Mouse (Mus musculus) hindbrain, embryonic 16.5 days (tissue): ENCODE measurements at regions not wholly inside any gene's neighbourhood (a gene's known extent, or its start where the extent isn't known, plus 50 kb on each side); places are given as distances from the start of the nearest gene placed in this dataset.

Experiments
- ATAC-seq: fragments of 200-750 bp; cut with Nextera tagmentation; 2 replicates; pipeline ENCODE4 v1.8.0; 2017; ENCODE audit warnings: moderate TSS enrichment, moderate library complexity
- H3K27ac ChIP-seq: fragments of 300-500 bp; sonication (generic); 2 replicates; pipeline ENCODE4 v1.5.1; 2014; ENCODE audit warnings: low read depth, mild to moderate bottlenecking, control low read depth, low read length, moderate library complexity
- H3K27me3 ChIP-seq: fragments of 300-500 bp; sonication (generic); replicated peaks from 2 replicates; pipeline ENCODE4 v1.6.1; 2014; ENCODE audit warnings: low read length; ENCODE audit not compliant: control insufficient read depth, insufficient read depth
- H3K36me3 ChIP-seq: fragments of 300-500 bp; sonication (generic); 2 replicates; pipeline ENCODE4 v1.6.1; 2014; ENCODE audit warnings: mild to moderate bottlenecking, low read length, moderate library complexity, mixed read lengths; ENCODE audit not compliant: control insufficient read depth, insufficient read depth
- H3K4me1 ChIP-seq: fragments of 300-500 bp; sonication (generic); 2 replicates; pipeline ENCODE4 v1.6.1; 2014; ENCODE audit warnings: low read depth, low read length; ENCODE audit not compliant: control insufficient read depth, insufficient read depth
- H3K4me2 ChIP-seq: fragments of 300-500 bp; sonication (generic); 2 replicates; pipeline ENCODE4 v1.6.1; 2014; ENCODE audit warnings: mild to moderate bottlenecking, low read length, control low read depth, moderate library complexity
- H3K4me3 ChIP-seq: fragments of 300-500 bp; sonication (generic); 2 replicates; pipeline ENCODE4 v1.5.1; 2014; ENCODE audit warnings: mild to moderate bottlenecking, low read length, control low read depth, moderate library complexity
- H3K9ac ChIP-seq: fragments of 300-500 bp; sonication (generic); 2 replicates; pipeline ENCODE4 v1.6.1; 2014; ENCODE audit warnings: low read depth, mild to moderate bottlenecking, control low read depth, low read length, moderate library complexity
- H3K9me3 ChIP-seq: fragments of 300-500 bp; sonication (generic); 2 replicates; pipeline ENCODE4 v1.6.1; 2014; ENCODE audit warnings: mild to moderate bottlenecking, low read length, moderate library complexity; ENCODE audit not compliant: control insufficient read depth
- WGBS: fragments of 180-500 bp; shearing (Covaris S2); extraction: QIAGEN DNeasy Blood & Tissue Kit; methylation state at CpG from one replicate; pipeline ENCODE4 v1.1.7; 2014; 5-methylcytosine and 5-hydroxymethylcytosine counted together

GRCm38 (mm10) chr5:100232076-100232475 lies 72.5 kb upstream of the Tmem150c start:
- Histone ChIP-seq H3K9ac (no peak overlapping the region), H3K27ac (no peak overlapping the region), H3K4me3 (no peak overlapping the region), H3K36me3 (no peaks in the 10 kb centered on the region), H3K4me2 (no peak overlapping the region), H3K9me3 (no peaks in the 10 kb centered on the region), H3K27me3 (no peaks in the 10 kb centered on the region), H3K4me1 (no peaks in the 10 kb centered on the region)
- 65% methylated on average over 7 of the region's 7 CpGs for WGBS
- ATAC-seq: no peak

- Histone ChIP-seq H3K36me3 (no peaks in the 10 kb centered on the region), H3K27ac (no peak overlapping the region), H3K4me1 (no peaks in the 10 kb centered on the region), H3K9me3 (no peaks in the 10 kb centered on the region), H3K9ac (no peak overlapping the region), H3K4me3 (no peak overlapping the region), H3K4me2 (no peak overlapping the region), H3K27me3 (no peaks in the 10 kb centered on the region)
- ATAC-seq: peak; percentile 42; the same call in 1 of the 2 replicates
- WGBS: 60% methylated on average over 11 of the region's 11 CpGs
These were observed 72.0 kb upstream of the Tmem150c start for GRCm38 (mm10) chr5:100231574-100231973.

DNA sequence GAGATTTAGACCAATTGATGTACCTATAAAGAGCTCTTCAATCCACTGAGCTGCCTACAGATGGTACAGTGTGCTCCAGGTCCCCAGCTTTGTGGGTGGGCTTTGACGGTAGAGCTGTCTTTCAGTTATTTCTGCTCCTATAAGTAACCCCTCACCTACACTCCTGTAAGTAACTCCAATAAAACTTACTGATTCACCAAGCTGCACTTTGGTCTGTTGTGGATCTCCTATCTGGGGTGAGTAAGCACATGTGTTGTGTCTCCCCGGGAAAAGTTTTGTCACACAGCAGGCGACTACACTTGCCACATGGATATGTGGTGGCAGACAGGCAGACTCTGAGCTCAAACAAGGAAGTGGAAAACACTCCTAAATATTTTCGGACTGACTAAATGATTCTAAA lies 70.4 kb upstream of the Tmem150c start:
- Histone ChIP-seq H3K4me2 (no peak overlapping the region), H3K9me3 (no peaks in the 10 kb centered on the region), H3K27me3 (no peaks in the 10 kb centered on the region), H3K9ac (no peak overlapping the region), H3K36me3 (no peaks in the 10 kb centered on the region), H3K4me1 (no peaks in the 10 kb centered on the region), H3K27ac (no peak overlapping the region), H3K4me3 (no peak overlapping the region)
- no peak for ATAC-seq
- WGBS: 85% methylated on average over 4 of the region's 4 CpGs

DNA sequence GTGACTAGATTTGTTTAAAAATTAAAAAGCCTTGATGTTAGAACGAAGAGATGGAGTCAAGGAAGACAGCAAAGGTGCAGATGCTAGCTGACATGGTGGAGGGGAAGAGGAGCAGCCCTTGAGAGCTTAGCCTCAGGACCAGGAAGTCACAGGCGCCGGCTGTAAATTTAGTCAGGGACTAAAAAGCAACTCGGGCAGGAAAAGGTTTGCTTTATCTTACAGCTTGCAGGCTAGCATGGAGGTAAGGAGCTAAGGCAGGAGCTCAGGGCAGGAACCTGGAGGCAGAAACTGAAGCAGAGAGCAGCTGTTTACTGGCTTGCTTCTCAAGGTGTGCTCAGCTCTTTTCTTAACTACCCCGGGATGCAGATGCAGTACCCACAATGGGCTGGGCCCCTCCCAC lies 68.3 kb upstream of the Tmem150c start:
- H3K27me3 ChIP-seq: no peaks in the 10 kb centered on the region
- no peaks in the 10 kb centered on the region for H3K4me1 ChIP-seq
- H3K9ac ChIP-seq: no peak overlapping the region
- ATAC-seq: no peak
- no peaks in the 10 kb centered on the region for H3K36me3 ChIP-seq
- H3K9me3 ChIP-seq: no peaks in the 10 kb centered on the region
- 77% methylated on average over 5 of the region's 5 CpGs for WGBS
- H3K27ac ChIP-seq: no peak overlapping the region
- no peak overlapping the region for H3K4me3 ChIP-seq
- H3K4me2 ChIP-seq: no peak overlapping the region

DNA sequence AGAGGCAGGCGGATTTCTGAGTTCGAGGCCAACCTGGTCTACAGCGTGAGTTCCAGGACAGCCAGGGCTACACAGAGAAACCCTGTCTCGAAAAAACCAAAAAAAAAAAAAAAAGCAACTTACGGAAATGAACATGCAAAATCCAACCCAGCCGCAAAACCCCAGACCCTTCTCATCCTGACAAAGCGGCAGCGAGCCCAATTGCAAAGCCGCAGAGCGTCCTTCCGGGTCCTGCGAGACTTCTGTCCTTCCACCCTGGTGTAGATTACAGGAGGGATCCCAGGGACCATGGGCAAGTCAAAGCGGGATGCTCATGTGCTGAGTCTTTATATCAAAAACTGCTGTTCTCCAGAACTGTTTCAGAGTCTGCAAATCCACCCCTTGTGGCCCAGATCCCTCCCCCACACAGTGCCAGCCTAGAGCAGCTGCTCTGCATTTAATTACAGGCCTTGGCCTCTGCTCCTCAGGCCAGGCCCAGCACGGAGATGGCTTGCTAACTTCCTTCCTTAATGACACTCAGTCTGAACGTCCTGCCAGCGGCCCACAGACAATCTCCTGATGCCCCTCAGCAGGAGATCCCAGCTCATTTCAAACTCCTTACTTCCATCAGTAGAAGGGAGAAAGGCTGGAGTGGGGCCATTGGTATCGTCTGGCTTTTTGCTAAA lies 67.1 kb upstream of the Tmem150c start:
- Histone ChIP-seq H3K9me3 (no peaks in the 10 kb centered on the region), H3K4me3 (no peak overlapping the region), H3K36me3 (no peaks in the 10 kb centered on the region), H3K4me2 (no peak overlapping the region), H3K9ac (no peak overlapping the region), H3K27ac (no peak overlapping the region), H3K4me1 (no peaks in the 10 kb centered on the region), H3K27me3 (no peaks in the 10 kb centered on the region)
- no peak; the same call in 1 of the 2 replicates for ATAC-seq
- WGBS: 75% methylated on average over 17 of the region's 17 CpGs

- Histone ChIP-seq H3K9me3 (no peaks in the 10 kb centered on the region), H3K36me3 (no peaks in the 10 kb centered on the region), H3K4me2 (no peak overlapping the region), H3K4me3 (no peak overlapping the region), H3K4me1 (0 out of 2 replicates have a peak, but pooled peaks cover 6% of the 10 kb centered on the region), H3K27me3 (no peaks in the 10 kb centered on the region), H3K9ac (no peak overlapping the region), H3K27ac (no peak overlapping the region)
- WGBS: 73% methylated on average over 7 of the region's 7 CpGs
- no peak for ATAC-seq
These were observed 65.9 kb upstream of the Tmem150c start for GRCm38 (mm10) chr5:100225491-100225890.

DNA sequence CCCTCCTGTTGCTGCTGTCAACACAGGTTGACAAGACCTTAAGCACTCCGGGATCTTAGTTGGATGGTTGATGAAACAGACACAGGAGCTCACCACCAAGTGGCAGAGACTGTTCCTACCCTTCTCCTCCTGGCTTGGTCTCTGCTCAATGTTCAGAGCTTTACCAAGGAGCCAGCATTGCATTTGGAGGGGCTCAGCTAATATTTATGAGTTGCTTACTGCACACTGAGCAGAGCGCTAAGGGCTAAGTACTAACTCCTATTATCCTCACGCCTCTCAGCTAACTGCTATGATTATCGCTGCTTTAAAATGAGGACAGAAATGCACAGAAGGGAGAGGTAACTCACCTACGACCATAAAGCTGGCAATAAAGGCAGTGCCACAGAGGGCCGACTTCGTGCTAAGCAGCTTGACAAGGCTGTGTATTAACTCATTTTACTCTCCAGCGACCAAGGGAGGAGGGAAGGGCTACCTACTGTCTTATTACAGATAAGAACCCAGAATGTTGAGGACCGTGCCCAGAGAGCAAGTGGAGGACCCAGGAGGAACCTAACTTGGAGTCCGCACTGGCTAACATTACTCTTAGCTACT lies 65.3 kb upstream of the Tmem150c start:
- H3K9me3 ChIP-seq: no peaks in the 10 kb centered on the region
- H3K36me3 ChIP-seq: no peaks in the 10 kb centered on the region
- no peak overlapping the region for H3K4me3 ChIP-seq
- H3K27me3 ChIP-seq: no peaks in the 10 kb centered on the region
- no peak overlapping the region for H3K9ac ChIP-seq
- H3K27ac ChIP-seq: no peak overlapping the region
- H3K4me2 ChIP-seq: no peak overlapping the region
- WGBS: 85% methylated on average over 10 of the region's 10 CpGs
- 0 out of 2 replicates have a peak, but pooled peaks cover 6% of the 10 kb centered on the region for H3K4me1 ChIP-seq
- ATAC-seq: peak; percentile 18; the same call in 1 of the 2 replicates

GRCm38 (mm10) chr5:100221005-100221583 lies 61.5 kb upstream of the Tmem150c start:
- Histone ChIP-seq H3K9ac (no peak overlapping the region), H3K4me1 (0 out of 2 replicates have a peak, but pooled peaks cover 6% of the 10 kb centered on the region), H3K27me3 (no peaks in the 10 kb centered on the region), H3K4me3 (no peak overlapping the region), H3K9me3 (no peaks in the 10 kb centered on the region), H3K36me3 (no peaks in the 10 kb centered on the region), H3K27ac (no peak overlapping the region), H3K4me2 (no peak overlapping the region)
- peak; percentile 48; the same call in 1 of the 2 replicates for ATAC-seq
- 49% methylated on average over 10 of the region's 10 CpGs for WGBS

DNA sequence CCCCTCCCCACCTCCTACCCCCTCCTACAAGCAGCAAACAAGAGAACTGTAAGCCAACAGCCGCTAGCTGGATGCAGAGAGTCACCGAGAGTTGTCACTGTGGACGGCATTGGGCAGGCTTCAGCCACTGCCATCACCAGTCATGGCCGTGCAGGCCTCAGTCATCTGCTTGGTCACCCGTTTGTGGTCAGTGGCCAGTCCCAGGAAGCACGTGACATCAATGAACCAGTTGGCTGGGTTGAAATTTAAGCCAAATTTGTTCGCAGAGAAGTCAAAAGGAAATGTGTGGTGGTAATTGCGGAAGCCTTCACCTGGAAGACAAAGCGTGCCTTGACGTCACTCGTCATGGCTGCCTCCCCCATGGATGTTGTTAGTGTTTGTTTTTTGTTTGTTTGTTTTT lies 60.7 kb upstream of the Tmem150c start:
- H3K27me3 ChIP-seq: no peaks in the 10 kb centered on the region
- no peak for ATAC-seq
- 0 out of 2 replicates have a peak, but pooled peaks cover 6% of the 10 kb centered on the region for H3K4me1 ChIP-seq
- no peaks in the 10 kb centered on the region for H3K9me3 ChIP-seq
- no peak overlapping the region for H3K4me3 ChIP-seq
- H3K4me2 ChIP-seq: no peak overlapping the region
- 87% methylated on average over 11 of the region's 11 CpGs for WGBS
- no peaks in the 10 kb centered on the region for H3K36me3 ChIP-seq
- no peak overlapping the region for H3K9ac ChIP-seq
- H3K27ac ChIP-seq: no peak overlapping the region
